Mouse (Mus musculus): ENCODE data around the gene Manea. TPM values are rescaled to one million over a fixed set of nuclear protein-coding genes. Genes with fewer than 3 reads are reported as not detected.
A peak's percentile ranks its signal among the peaks of the same experiment; 100 is the strongest.
"Not testable (repeated sequence)": the region's sequence is repeated elsewhere in the genome, so short reads cannot be mapped to it uniquely, and the experiment has no call there.

The Manea gene
- total and polyA plus RNA-seq, 2 experiments from 2014 or later: 10.6 to 26.9 TPM

GRCm38 (mm10) chr4:26342346-26342745, 4.3 kb downstream of the Manea start:
- no peak overlapping the region for H3K9ac ChIP-seq (replicated peaks; ENCODE audit: low read length, poor library complexity, severe bottlenecking)
- DNase-seq (ENCODE audit: low spot score): no peak

GRCm38 (mm10) chr4:26338604-26339003, 8.1 kb downstream of the Manea start:
- Histone ChIP-seq H3K4me3 (ENCODE audit: low read depth, low read length) (no peak overlapping the region), H3K4me1 (ENCODE audit: insufficient read depth, low read length) (no peaks in the 10 kb centered on the region), H3K27ac (ENCODE audit: low read depth, low read length) (no peak overlapping the region), H3K9me3 (ENCODE audit: low read length) (no peaks in the 10 kb centered on the region), H3K4me2 (ENCODE audit: low read depth, low read length, poor library complexity, severe bottlenecking) (no peak overlapping the region), H3K27me3 (ENCODE audit: insufficient read depth, low read length) (no peaks in the 10 kb centered on the region), H3K36me3 (ENCODE audit: insufficient read depth, low read length) (no peaks in the 10 kb centered on the region), H3K9ac (replicated peaks; ENCODE audit: low read length, poor library complexity, severe bottlenecking) (no peak overlapping the region)
- no peak for DNase-seq (ENCODE audit: low spot score)
- WGBS: 87% methylated on average over 5 of the region's 5 CpGs
- no peak for TF ChIP-seq CTCF (IDR thresholded peaks at IDR 0.05)
- ATAC-seq (ENCODE audit: low FRiP score): no peak

More at GRCm38 (mm10) chr4:26342346-26342745, 4.3 kb downstream of the Manea start:
- TF ChIP-seq CTCF (IDR thresholded peaks at IDR 0.05): no peak
- Histone ChIP-seq H3K36me3 (ENCODE audit: insufficient read depth, low read length) (no peaks in the 10 kb centered on the region), H3K4me1 (ENCODE audit: insufficient read depth, low read length) (no peaks in the 10 kb centered on the region), H3K9me3 (ENCODE audit: low read length) (no peaks in the 10 kb centered on the region), H3K4me2 (ENCODE audit: low read depth, low read length, poor library complexity, severe bottlenecking) (no peak overlapping the region), H3K4me3 (ENCODE audit: low read depth, low read length) (no peak overlapping the region), H3K27me3 (ENCODE audit: insufficient read depth, low read length) (no peaks in the 10 kb centered on the region), H3K27ac (ENCODE audit: low read depth, low read length) (no peak overlapping the region)
- no peak for ATAC-seq (ENCODE audit: low FRiP score)

- Histone ChIP-seq H3K4me2 (ENCODE audit: low read depth, low read length, poor library complexity, severe bottlenecking) (no peak overlapping the region), H3K9me3 (ENCODE audit: low read length) (no peaks in the 10 kb centered on the region), H3K27ac (ENCODE audit: low read depth, low read length) (no peak overlapping the region), H3K4me1 (ENCODE audit: insufficient read depth, low read length) (no peaks in the 10 kb centered on the region), H3K27me3 (ENCODE audit: insufficient read depth, low read length) (no peaks in the 10 kb centered on the region), H3K36me3 (ENCODE audit: insufficient read depth, low read length) (no peaks in the 10 kb centered on the region), H3K4me3 (ENCODE audit: low read depth, low read length) (no peak overlapping the region), H3K9ac (replicated peaks; ENCODE audit: low read length, poor library complexity, severe bottlenecking) (no peak overlapping the region)
- no peak for TF ChIP-seq CTCF (IDR thresholded peaks at IDR 0.05)
- no peak for ATAC-seq (ENCODE audit: low FRiP score)
- WGBS: 97% methylated on average over 5 of the region's 5 CpGs
- no peak for DNase-seq (ENCODE audit: low spot score)
Measured at GRCm38 (mm10) chr4:26336563-26336962, 10.1 kb downstream of the Manea start.

- not testable (repeated sequence) for H3K27me3 ChIP-seq (ENCODE audit: insufficient read depth, low read length); H3K4me3 ChIP-seq (ENCODE audit: low read depth, low read length); DNase-seq (ENCODE audit: low spot score); H3K4me1 ChIP-seq (ENCODE audit: insufficient read depth, low read length); H3K4me2 ChIP-seq (ENCODE audit: low read depth, low read length, poor library complexity, severe bottlenecking); H3K36me3 ChIP-seq (ENCODE audit: insufficient read depth, low read length); ATAC-seq (ENCODE audit: low FRiP score); H3K9me3 ChIP-seq (ENCODE audit: low read length); H3K9ac ChIP-seq (replicated peaks; ENCODE audit: low read length, poor library complexity, severe bottlenecking); H3K27ac ChIP-seq (ENCODE audit: low read depth, low read length)
- whole genome bisulfite sequencing: 91% methylated on average over 1 of the region's 1 CpGs
Measured at GRCm38 (mm10) chr4:26304731-26305130, 42.0 kb downstream of the Manea start.

GRCm38 (mm10) chr4:26277112-26277716, 69.5 kb downstream of the Manea start:
- no peaks in the 10 kb centered on the region for H3K36me3 ChIP-seq (ENCODE audit: insufficient read depth, low read length)
- H3K4me3 ChIP-seq (ENCODE audit: low read depth, low read length): no peak overlapping the region
- H3K9me3 ChIP-seq (ENCODE audit: low read length): no peaks in the 10 kb centered on the region
- DNase-seq (ENCODE audit: low spot score): no peak
- no peak overlapping the region for H3K27ac ChIP-seq (ENCODE audit: low read depth, low read length)
- TF ChIP-seq CTCF (IDR thresholded peaks at IDR 0.05): no peak
- H3K4me2 ChIP-seq (ENCODE audit: low read depth, low read length, poor library complexity, severe bottlenecking): no peak overlapping the region
- no peaks in the 10 kb centered on the region for H3K27me3 ChIP-seq (ENCODE audit: insufficient read depth, low read length)
- H3K9ac ChIP-seq (replicated peaks; ENCODE audit: low read length, poor library complexity, severe bottlenecking): no peak overlapping the region
- H3K4me1 ChIP-seq (ENCODE audit: insufficient read depth, low read length): no peaks in the 10 kb centered on the region; the same call in 1 of the 2 replicates
- 51% methylated on average over 1 of the region's 1 CpGs for WGBS
- ATAC-seq (ENCODE audit: low FRiP score): 0 out of 2 replicates have a peak, but pooled peaks have one; percentile 34

- Histone ChIP-seq H3K4me1 (ENCODE audit: insufficient read depth, low read length) (no peaks in the 10 kb centered on the region; the same call in 1 of the 2 replicates), H3K9me3 (ENCODE audit: low read length) (no peaks in the 10 kb centered on the region), H3K9ac (replicated peaks; ENCODE audit: low read length, poor library complexity, severe bottlenecking) (no peak overlapping the region), H3K4me2 (ENCODE audit: low read depth, low read length, poor library complexity, severe bottlenecking) (no peak overlapping the region), H3K27ac (ENCODE audit: low read depth, low read length) (0 out of 2 replicates have a peak overlapping the region, but pooled peaks have one; percentile 32), H3K4me3 (ENCODE audit: low read depth, low read length) (no peak overlapping the region), H3K27me3 (ENCODE audit: insufficient read depth, low read length) (no peaks in the 10 kb centered on the region), H3K36me3 (ENCODE audit: insufficient read depth, low read length) (no peaks in the 10 kb centered on the region)
- ATAC-seq (ENCODE audit: low FRiP score): no peak
- no peak for TF ChIP-seq CTCF (IDR thresholded peaks at IDR 0.05)
- peak; percentile 66 for DNase-seq (ENCODE audit: low spot score)
Measured at GRCm38 (mm10) chr4:26276264-26276663, 70.4 kb downstream of the Manea start.
